Mouse (Mus musculus) cerebellum, adult 8-10 months (tissue): Measurements from ENCODE around the gene Ifna7.

Source experiments
- DNase-seq: peaks from one replicate; pipeline ENCODE4 v3.0.0; 2022

Ifna7 gene

DNA sequence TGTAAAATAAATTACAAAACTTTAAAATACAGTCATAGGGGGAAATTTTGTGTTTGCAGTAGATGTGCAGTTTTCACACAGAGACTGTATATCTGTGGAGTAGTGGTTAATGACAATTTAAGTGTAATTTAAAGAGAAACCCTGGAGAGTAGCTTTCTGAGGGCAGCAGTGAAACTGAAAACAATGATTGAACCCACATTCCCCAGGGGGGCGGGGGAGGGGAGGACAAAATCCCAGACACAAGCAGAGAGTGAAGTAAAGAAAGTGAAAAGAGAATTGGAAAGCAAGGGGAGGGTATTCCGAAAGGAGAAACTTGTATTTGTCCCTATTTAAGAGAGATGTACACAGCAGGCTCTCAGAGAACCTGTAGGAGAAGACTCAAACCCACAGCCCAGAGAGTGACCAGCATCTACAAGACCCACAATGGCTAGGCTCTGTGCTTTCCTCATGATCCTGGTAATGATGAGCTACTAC lies 25.4 kb downstream of the Ifna7 start, which contains the start of gene Ifna4:
TSS of gene Ifna4 (plus strand) at position 424 of the 474 bp plus-strand sequence.
- no peak for DNase-seq

- no peak for DNase-seq
Observed at GRCm38 (mm10) chr4:88845334-88845733, 29.3 kb downstream of the Ifna7 start.

DNA sequence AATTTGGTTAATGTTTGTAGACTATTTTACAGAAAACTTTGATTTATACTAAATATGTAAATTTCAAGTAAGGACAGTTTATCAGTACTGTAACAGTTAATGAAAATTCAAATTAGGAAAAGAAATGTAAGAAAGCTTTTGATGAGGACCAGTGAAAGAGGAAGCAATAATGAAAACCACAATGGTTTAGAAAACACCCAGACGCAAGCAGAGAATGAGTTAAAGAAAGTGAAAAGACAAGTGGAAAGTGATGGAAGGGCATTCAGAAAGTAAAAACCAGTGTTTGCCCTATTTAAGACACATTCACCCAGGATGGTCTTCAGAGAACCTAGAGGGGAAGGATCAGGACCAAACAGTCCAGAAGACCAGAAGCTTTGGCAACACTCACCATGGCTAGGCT lies 33.7 kb downstream of the Ifna7 start, which contains the start of gene Ifna1:
TSS of gene Ifna1 (plus strand) at position 390 of the 400 bp plus-strand sequence.
- no peak for DNase-seq

- DNase-seq = no peak
Observed at GRCm38 (mm10) chr4:88851026-88851763, 35.2 kb downstream of the Ifna7 start.

DNA sequence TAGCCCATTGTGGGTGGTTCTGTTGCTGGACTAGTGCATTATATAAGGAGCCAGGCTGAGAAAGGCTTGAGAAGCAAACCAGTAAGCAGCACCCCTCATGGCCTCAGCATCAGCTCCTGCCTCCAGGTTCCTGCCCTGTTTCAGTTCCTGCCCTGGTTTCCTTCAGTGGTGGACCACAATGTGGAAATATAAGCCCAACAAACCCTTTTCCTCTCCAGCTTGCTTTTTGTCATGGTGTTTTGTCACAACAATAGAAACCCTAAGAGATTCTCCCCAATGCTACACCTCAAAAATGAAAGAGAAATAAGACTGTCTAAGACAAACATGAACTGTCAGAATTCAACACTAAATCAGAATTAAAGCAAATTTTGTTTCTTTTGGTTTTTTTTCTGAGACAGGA lies 43.2 kb downstream of the Ifna7 start:
- DNase-seq = no peak

- DNase-seq = no peak
Observed at GRCm38 (mm10) chr4:88863309-88863708, 47.3 kb downstream of the Ifna7 start.

DNA sequence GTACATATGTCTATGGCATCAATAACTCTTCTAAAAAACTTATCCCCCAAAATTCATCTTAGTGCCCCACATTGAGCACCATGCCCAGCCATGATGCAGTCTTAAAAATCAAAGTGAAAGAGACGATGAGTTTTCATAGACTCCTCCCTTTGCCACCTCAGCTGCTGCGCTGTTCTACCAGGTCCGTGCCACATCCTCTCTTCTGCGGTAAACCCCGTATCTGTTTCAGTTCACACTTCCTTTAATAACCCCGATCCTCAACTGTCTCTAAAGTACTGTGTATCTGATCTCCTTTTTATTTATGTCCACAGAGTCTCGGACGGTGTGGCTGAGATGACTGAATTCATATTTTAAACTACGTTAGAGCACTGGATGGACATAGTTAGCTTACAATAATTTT lies 48.6 kb downstream of the Ifna7 start:
- no peak for DNase-seq

DNA sequence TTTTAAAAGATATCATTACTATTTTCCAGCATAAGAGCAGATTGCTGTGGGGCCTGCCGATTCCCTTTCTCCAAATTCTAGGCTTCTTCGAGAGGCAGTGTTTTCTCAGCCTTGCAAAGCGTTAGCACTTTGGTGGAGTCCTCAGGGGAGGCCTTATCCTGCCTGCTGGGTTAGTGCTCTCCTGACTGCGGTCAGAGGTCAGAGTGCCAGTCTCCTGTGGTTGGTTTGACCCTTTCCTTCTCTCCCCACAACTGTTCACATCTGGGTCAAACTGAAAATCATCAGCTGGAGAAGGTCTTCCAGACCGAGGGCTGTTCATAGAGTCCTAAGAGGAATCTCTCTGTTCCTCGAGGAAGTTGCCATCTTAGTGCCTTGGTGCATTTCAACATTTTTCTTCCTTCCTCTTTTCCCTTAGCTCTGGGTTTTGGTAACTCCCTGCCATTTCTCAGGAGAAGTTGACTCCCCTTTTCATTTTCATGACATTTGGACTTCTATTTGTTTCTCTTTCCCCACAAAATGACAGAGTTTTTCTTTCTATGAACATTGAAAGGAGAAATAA lies 49.1 kb downstream of the Ifna7 start:
- DNase-seq = no peak
